ENCODE assay signal across 28 mouse cellular contexts in genomic region chr10:42096924-42097323, GRCm38 (mm10).
DNase-seq lines count a peak whose midpoint lies in the region; ATAC-seq lines count a peak whose summit lies in the region.
"Had no signal": no experiment of that assay in that cellular context is flagged by ENCODE, and none has a peak within 500 bp of the region (broad histone marks: within the 10 kb centered on the region; RNA-seq: fewer than 3 reads in every experiment).

No protein-coding gene starts in this region.

- ATAC-seq in granulocyte monocyte progenitor cell, adult 5-6 weeks (replicated peaks; ENCODE audit: poor library complexity, severe bottlenecking): peak; percentile 62
- no peak for ATAC-seq in forebrain, embryonic 12.5 days (ENCODE audit: low FRiP score)
- no peak for ATAC-seq in forebrain, embryonic 16.5 days
- ATAC-seq: CD4-positive, CD25-positive, alpha-beta regulatory T cell, adult 4 months; forebrain, embryonic 13.5 days; forebrain, postnatal 0 days; hindbrain, postnatal 0 days; inflammation-experienced regulatory T-cells, adult 6 months; intestine, embryonic 16.5 days had no signal

- H3K27ac ChIP-seq in forebrain, embryonic 12.5 days: no peak overlapping the region
- no peak overlapping the region for H3K27ac ChIP-seq in forebrain, embryonic 16.5 days (ENCODE audit: low read length)
- H3K27ac ChIP-seq: embryonic facial prominence, embryonic 10.5 days; embryonic facial prominence, embryonic 13.5 days; forebrain, embryonic 13.5 days; gastrocnemius, adult 2 months; heart, adult 2 months; hindbrain, embryonic 10.5 days; hindbrain, embryonic 14.5 days; hindbrain, postnatal 0 days had no signal

- no peaks in the 10 kb centered on the region for H3K9me3 ChIP-seq in megakaryocyte, embryonic 14.5 days
- H3K9me3 ChIP-seq in forebrain, embryonic 12.5 days: no peaks in the 10 kb centered on the region
- H3K9me3 ChIP-seq in forebrain, embryonic 16.5 days (ENCODE audit: control insufficient read depth, low read length): no peaks in the 10 kb centered on the region
- H3K9me3 ChIP-seq: embryonic facial prominence, embryonic 10.5 days; embryonic facial prominence, embryonic 13.5 days; forebrain, embryonic 13.5 days; hindbrain, embryonic 10.5 days had no signal

- WGBS in forebrain, embryonic 12.5 days: 83% methylated on average over 6 of the region's 6 CpGs
- WGBS in forebrain, embryonic 16.5 days: 92% methylated on average over 6 of the region's 6 CpGs

- peak; percentile 39 for DNase-seq in 416B (ENCODE audit: low read depth)
- no peak for DNase-seq in cerebellum, adult 9-10 months
- DNase-seq: adrenal gland, adult 8-10 months; adrenal gland, postnatal 25 days; cerebellum, adult 18-20 months; cerebellum, adult 9-11 months; cerebellum, postnatal 25 days; embryo, embryonic 11 days; forebrain, postnatal 0 days; gastrocnemius, adult 2 months; gastrocnemius, postnatal 14 days; kidney, adult 18-20 months had no signal

- H3K27me3 ChIP-seq in megakaryocyte, embryonic 14.5 days (replicated peaks): peaks cover 4% of the 10 kb centered on the region
- H3K27me3 ChIP-seq in forebrain, embryonic 12.5 days: 0 out of 2 replicates have a peak, but pooled peaks cover 4% of the 10 kb centered on the region
- no peaks in the 10 kb centered on the region for H3K27me3 ChIP-seq in forebrain, embryonic 16.5 days (replicated peaks; ENCODE audit: control insufficient read depth, insufficient read depth, low read length)
- H3K27me3 ChIP-seq: embryonic facial prominence, embryonic 13.5 days had no signal

- no peak overlapping the region for H3K9ac ChIP-seq in forebrain, embryonic 12.5 days
- H3K9ac ChIP-seq in forebrain, embryonic 16.5 days (replicated peaks; ENCODE audit: low read depth, low read length): no peak overlapping the region
- H3K9ac ChIP-seq: embryonic facial prominence, embryonic 13.5 days; forebrain, embryonic 13.5 days; forebrain, postnatal 0 days; hindbrain, embryonic 14.5 days had no signal

- H3K4me2 ChIP-seq in forebrain, embryonic 12.5 days: no peak overlapping the region
- no peak overlapping the region for H3K4me2 ChIP-seq in forebrain, embryonic 16.5 days (ENCODE audit: low read length)
- H3K4me2 ChIP-seq: embryonic facial prominence, embryonic 13.5 days; forebrain, embryonic 13.5 days; heart, embryonic 11.5 days; hindbrain, embryonic 14.5 days had no signal

- H3K4me3 ChIP-seq in megakaryocyte, embryonic 14.5 days (replicated peaks): peak overlapping the region; percentile 76
- no peak overlapping the region for H3K4me3 ChIP-seq in forebrain, embryonic 12.5 days (replicated peaks)
- no peak overlapping the region for H3K4me3 ChIP-seq in forebrain, embryonic 16.5 days (replicated peaks; ENCODE audit: low read length)
- H3K4me3 ChIP-seq: embryonic facial prominence, embryonic 10.5 days; embryonic facial prominence, embryonic 13.5 days; erythroblast, embryonic 14.5 days; forebrain, embryonic 13.5 days; gastrocnemius, adult 2 months; heart, adult 2 months; hindbrain, embryonic 10.5 days had no signal

- no peaks in the 10 kb centered on the region for H3K36me3 ChIP-seq in megakaryocyte, embryonic 14.5 days (replicated peaks; ENCODE audit: low read length)
- H3K36me3 ChIP-seq in forebrain, embryonic 12.5 days (replicated peaks): no peaks in the 10 kb centered on the region
- no peaks in the 10 kb centered on the region for H3K36me3 ChIP-seq in forebrain, embryonic 16.5 days (ENCODE audit: control insufficient read depth, insufficient read depth)
- H3K36me3 ChIP-seq: embryonic facial prominence, embryonic 10.5 days; embryonic facial prominence, embryonic 13.5 days; hindbrain, embryonic 10.5 days had no signal

- peaks cover 42% of the 10 kb centered on the region for H3K4me1 ChIP-seq in megakaryocyte, embryonic 14.5 days
- H3K4me1 ChIP-seq in forebrain, embryonic 12.5 days: no peaks in the 10 kb centered on the region; the same call in 1 of the 2 replicates
- H3K4me1 ChIP-seq in forebrain, embryonic 16.5 days (replicated peaks; ENCODE audit: control insufficient read depth, insufficient read depth, low read length): no peaks in the 10 kb centered on the region; the same call in 1 of the 2 replicates
- H3K4me1 ChIP-seq: embryonic facial prominence, embryonic 13.5 days; forebrain, embryonic 13.5 days had no signal
